Mouse (Mus musculus) thymus, adult 2 months (tissue): ENCODE data around the gene Ppp1r12c. TPM values are rescaled to one million over a fixed set of nuclear protein-coding genes. Genes with fewer than 3 reads are reported as not detected.

Experiments
- DNase-seq: peaks from one replicate; pipeline ENCODE4 v3.0.0; 2021
- H3K27ac ChIP-seq: fragments of 200-500 bp; 2 replicates; pipeline ENCODE4 v1.5.1; 2012; ENCODE audit warnings: low read length, control low read depth; ENCODE audit not compliant: control insufficient read depth, insufficient read depth
- H3K27me3 ChIP-seq: fragments of 200-500 bp; 2 replicates; pipeline ENCODE4 v1.6.1; 2012; ENCODE audit warnings: mild to moderate bottlenecking, low read length, moderate library complexity, mixed read lengths; ENCODE audit not compliant: control insufficient read depth, insufficient read depth
- H3K36me3 ChIP-seq: fragments of 200-500 bp; 2 replicates; pipeline ENCODE4 v1.6.1; 2012; ENCODE audit warnings: mild to moderate bottlenecking, low read length, moderate library complexity; ENCODE audit not compliant: control insufficient read depth, insufficient read depth
- H3K4me1 ChIP-seq: fragments of 200-500 bp; replicated peaks from 2 replicates; pipeline ENCODE4 v1.6.1; 2012; ENCODE audit warnings: low read length; ENCODE audit not compliant: control insufficient read depth, insufficient read depth
- H3K4me3 ChIP-seq: fragments of 200-500 bp; 2 replicates; pipeline ENCODE4 v1.5.1; 2012; ENCODE audit warnings: mild to moderate bottlenecking, low read length, control low read depth, moderate library complexity; ENCODE audit not compliant: control insufficient read depth, insufficient read depth
- CTCF ChIP-seq: fragments of 200-500 bp; IDR thresholded peaks from 2 replicates; pipeline ENCODE4 v1.5.1; 2012; ENCODE audit warnings: mild to moderate bottlenecking, control low read depth, low read length, moderate library complexity, borderline replicate concordance; ENCODE audit not compliant: control insufficient read depth, poor library complexity, insufficient read depth; ENCODE audit errors: extremely low read depth
- POLR2A ChIP-seq: fragments of 200-500 bp; IDR thresholded peaks from 2 replicates; pipeline ENCODE4 v1.6.1; 2012; ENCODE audit warnings: mild to moderate bottlenecking, low read length, control low read depth, moderate library complexity; ENCODE audit not compliant: control insufficient read depth, poor library complexity, insufficient read depth; ENCODE audit errors: extremely low read depth
- WGBS: fragments of 180-500 bp; shearing (Covaris S2); methylation state at CpG from one replicate; pipeline ENCODE4 v1.1.7; 2018; 5-methylcytosine and 5-hydroxymethylcytosine counted together
- polyA plus RNA-seq: library from polyadenylated mRNA; depleted of rRNA; stranded (reverse); fragments of >200 nt; gene quantifications from 2 replicates; pipeline ENCODE4 v1.2.3, GENCODE M21; 2012

The Ppp1r12c gene
- polyA plus RNA-seq, 1 experiment = 136 TPM

DNA sequence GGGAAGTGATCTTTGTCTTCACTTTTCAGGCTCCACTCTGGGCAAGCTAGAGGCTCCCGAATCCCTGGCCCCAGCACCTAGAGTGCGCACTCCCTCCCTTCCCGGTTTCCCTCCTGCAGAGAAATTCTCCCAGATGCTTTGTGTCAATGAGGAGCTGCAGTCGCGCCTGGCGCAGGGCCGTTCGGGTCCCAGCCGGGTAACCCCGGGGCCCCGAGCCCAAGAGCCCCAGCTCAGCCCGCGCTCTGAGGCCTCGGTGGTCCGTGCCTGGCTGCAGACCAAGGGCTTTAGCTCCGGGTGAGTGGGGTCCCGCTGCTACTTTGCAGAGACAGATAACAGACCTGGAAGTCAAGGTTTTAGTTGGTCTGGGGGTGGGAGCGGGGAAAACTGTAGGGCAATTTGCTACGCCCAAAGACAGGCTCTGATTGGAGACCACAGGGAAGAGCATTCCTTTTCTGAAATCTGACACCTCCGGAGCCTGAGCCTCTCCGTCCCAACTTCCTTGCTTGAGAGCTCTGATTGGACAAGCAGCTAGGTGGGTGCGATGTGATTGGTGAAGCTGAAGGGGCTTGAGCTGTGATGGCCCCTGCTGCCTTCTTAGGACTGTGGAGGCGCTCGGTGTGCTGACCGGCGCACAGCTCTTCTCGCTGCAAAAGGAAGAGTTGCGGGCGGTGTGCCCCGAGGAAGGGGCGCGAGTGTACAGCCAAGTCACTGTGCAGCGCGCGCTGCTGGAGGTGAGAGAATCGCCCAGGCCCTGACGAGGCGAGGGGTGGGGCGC, 23.3 kb downstream of the Ppp1r12c start:
- peak overlapping the region; percentile 6; the same call in 1 of the 2 replicates for H3K4me3 ChIP-seq
- H3K36me3 ChIP-seq = peaks cover 17% of the 10 kb centered on the region
- H3K27me3 ChIP-seq = no peaks in the 10 kb centered on the region; the same call in 1 of the 2 replicates
- H3K27ac ChIP-seq = no peak overlapping the region
- WGBS = 30% methylated on average over 39 of the region's 39 CpGs
- no peak for TF ChIP-seq POLR2A
- no peak for TF ChIP-seq CTCF
- DNase-seq = no peak
- peaks cover 3% of the 10 kb centered on the region for H3K4me1 ChIP-seq

DNA sequence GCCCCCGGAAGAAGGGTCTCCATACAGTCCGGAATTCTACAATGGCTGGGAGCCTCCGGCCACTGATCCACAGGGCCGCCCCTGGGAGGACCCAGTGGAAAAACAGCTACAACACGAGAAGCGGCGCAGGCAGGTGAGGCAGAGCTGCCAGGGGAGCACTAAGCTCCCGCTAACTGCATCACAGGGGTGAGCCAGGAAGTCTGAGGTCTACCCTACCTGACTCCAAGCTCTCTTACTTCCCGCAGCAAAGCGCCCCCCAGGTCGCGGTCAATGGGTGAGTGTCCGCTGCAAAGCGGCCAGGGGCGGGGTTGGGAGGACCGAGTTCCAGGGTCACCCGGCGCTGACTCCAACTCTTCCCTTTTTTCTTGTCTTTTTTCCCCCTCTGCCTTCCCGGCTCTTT, 27.5 kb downstream of the Ppp1r12c start:
- no peaks in the 10 kb centered on the region; the same call in 1 of the 2 replicates for H3K27me3 ChIP-seq
- TF ChIP-seq POLR2A = no peak
- TF ChIP-seq CTCF = no peak
- DNase-seq = no peak
- peaks cover 3% of the 10 kb centered on the region for H3K4me1 ChIP-seq
- H3K36me3 ChIP-seq = no peaks in the 10 kb centered on the region
- H3K27ac ChIP-seq = no peak overlapping the region
- 34% methylated on average over 19 of the region's 19 CpGs for WGBS
- no peak overlapping the region for H3K4me3 ChIP-seq

DNA sequence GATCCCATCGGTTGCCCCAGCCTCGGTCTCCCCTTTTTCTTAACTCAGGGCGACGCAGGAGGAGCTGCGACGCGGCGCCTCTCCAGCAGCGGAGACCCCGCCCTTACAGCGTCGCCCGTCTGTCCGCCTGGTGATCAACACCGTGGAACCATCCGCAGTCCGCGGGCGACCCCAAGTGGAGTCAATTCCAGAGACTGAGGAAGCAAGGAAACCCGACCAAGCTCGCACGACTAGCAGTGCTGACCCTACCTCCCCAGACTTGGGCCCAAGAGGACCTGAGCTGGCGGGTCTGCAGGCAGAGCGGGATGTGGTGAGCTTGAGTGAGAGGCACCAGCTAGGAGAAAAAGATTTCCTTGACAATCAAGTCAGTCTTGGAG, 30.3 kb downstream of the Ppp1r12c start:
- Histone ChIP-seq H3K27me3 (no peaks in the 10 kb centered on the region; the same call in 1 of the 2 replicates), H3K4me1 (no peaks in the 10 kb centered on the region; the same call in 1 of the 2 replicates), H3K36me3 (no peaks in the 10 kb centered on the region), H3K4me3 (no peak overlapping the region), H3K27ac (no peak overlapping the region)
- TF ChIP-seq POLR2A (no peak), CTCF (no peak)
- WGBS = 43% methylated on average over 24 of the region's 24 CpGs
- peak; percentile 32 for DNase-seq

DNA sequence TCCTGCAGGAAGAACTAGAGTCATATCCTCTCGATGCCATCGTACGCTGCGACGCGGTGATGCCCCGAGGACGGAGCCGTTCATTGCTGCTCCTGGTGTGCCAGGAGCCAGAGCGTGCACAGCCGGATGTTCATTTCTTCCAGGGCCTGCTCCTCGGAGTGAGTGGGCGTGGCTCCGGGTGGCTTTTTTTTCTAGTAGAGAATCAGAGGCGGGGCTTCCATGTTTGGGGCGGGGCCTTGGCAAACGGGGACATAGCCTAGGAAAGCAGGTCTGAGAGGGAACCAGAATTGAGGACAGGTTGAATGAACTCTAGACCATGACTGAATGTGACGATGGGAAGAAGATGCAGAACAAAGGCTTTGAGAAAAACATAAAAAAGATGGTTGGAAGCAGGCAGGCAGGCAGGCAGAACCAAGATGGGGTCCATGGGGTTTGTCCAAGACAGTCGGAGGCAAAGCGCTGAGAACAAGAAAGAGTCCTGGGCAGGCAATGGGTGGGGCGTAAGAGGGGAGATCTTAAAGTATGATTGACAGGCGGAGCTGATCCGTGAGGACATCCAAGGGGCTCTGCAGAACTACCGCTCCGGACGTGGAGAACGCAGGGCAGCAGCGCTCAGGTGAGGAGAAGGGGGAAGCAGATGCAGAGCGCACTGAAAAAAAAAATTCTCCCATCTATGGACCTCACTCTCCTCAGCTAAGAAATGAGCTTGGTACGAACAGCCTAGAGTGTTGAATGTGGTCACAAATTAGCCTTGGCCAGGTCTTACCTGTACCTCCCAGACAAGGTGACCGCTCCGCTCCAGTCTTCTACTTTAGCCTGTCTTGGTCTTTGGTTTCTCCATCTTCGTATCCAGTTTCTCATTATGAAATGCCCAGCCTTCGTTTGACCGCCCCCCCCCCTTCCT, 31.0 kb downstream of the Ppp1r12c start:
- H3K4me1 ChIP-seq = no peaks in the 10 kb centered on the region; the same call in 1 of the 2 replicates
- H3K36me3 ChIP-seq = no peaks in the 10 kb centered on the region
- 30% methylated on average over 35 of the region's 35 CpGs for WGBS
- H3K27me3 ChIP-seq = no peaks in the 10 kb centered on the region; the same call in 1 of the 2 replicates
- H3K27ac ChIP-seq = no peak overlapping the region
- no peak for DNase-seq
- TF ChIP-seq CTCF = no peak
- TF ChIP-seq POLR2A = no peak
- H3K4me3 ChIP-seq = no peak overlapping the region

DNA sequence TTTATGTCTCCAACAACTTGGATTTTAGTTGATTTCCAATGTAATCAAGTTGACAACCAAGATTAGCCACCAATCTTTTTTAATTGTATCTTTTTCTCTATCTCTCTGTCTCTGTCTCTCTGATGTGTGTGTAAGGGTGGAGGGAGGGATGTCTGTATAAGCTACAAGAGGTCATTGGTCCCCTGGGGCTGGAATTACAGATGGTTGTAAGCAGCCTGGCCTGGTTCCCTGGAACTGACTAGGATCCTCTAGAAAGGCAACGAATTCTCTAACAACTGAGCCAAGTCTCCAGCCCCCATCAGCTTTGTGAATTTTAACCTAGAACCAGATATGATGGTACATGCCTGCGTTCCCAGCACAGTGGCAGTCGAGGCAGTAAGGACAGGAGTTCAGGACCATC, 33.7 kb downstream of the Ppp1r12c start:
- Histone ChIP-seq H3K36me3 (no peaks in the 10 kb centered on the region), H3K27me3 (no peaks in the 10 kb centered on the region; the same call in 1 of the 2 replicates), H3K4me3 (no peak overlapping the region), H3K27ac (no peak overlapping the region), H3K4me1 (peaks cover 4% of the 10 kb centered on the region)
- DNase-seq = no peak
- WGBS = 87% methylated on average over 3 of the region's 3 CpGs
- TF ChIP-seq POLR2A = no peak
- no peak for TF ChIP-seq CTCF

DNA sequence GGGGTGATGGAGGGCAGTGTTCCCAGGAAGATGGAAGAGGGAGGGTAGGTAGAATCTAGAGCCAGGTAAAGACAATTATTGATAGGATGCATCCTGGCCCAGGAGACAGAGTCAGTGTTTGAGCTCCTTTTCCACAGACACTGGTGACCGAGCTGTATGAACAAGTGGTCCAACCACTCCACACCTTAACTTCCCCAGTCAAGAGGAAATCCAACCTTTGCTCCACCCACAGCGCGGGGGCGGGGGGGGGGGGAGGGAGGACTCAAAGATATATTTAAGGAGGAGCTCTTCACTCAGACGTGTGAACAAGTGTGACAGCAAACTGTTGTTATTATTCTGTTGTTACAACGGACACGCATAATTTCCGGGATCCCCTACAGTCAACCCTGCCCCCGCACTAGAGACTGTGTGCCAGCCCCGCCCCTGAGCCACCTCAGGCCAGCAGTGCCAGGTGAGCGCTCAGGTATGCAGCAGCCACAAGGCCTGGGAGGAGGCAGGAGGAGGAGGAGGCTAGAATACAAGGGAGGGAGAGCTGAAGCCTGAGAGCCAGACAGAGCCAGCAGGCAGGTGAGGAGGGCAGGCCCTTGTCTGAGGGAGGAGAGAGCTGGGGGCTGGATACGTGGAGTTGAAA, 37.2 kb downstream of the Ppp1r12c start:
- WGBS = 24% methylated on average over 12 of the region's 12 CpGs
- peaks cover 4% of the 10 kb centered on the region for H3K4me1 ChIP-seq
- H3K36me3 ChIP-seq = no peaks in the 10 kb centered on the region
- no peak for TF ChIP-seq POLR2A
- TF ChIP-seq CTCF = no peak
- no peak overlapping the region for H3K27ac ChIP-seq
- H3K27me3 ChIP-seq = no peaks in the 10 kb centered on the region
- DNase-seq = no peak
- H3K4me3 ChIP-seq = no peak overlapping the region
